Mouse (Mus musculus) adrenal gland, adult (tissue): Measurements from ENCODE around the gene Irf3.
"Not testable (repeated sequence)": the region's sequence is repeated elsewhere in the genome, so short reads cannot be mapped to it uniquely, and the experiment has no call there.

ENCODE experiments used
- DNase-seq, 2 experiments: peaks; one replicate each; pipeline ENCODE4 v3.0.0; 2022 to 2023; ENCODE audit warnings: low spot score in 1 of 2; ENCODE audit not compliant: inconsistent age in 2 of 2

The Irf3 gene

DNA sequence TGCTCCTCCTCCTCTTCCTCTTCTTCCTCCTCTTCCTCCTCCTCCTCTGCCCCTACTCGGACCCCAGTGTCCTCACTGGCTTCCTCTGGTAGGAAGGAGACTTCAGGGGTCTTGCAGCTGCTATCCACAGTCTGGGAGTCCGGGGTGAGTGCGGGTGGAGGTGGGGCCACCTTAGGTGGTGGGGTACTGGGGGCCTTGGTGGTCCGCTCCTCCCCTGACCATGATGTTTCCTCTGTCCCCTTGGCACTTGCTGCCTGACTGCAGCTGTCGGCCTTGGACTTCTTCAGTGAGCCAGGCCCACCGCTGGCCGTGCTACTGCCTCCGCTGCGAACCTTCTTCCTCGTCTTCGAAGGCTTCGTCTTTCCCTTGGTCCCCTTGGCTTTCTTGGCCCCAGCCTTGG, 9.1 kb downstream of the Irf3 start:
- no peak for DNase-seq

DNA sequence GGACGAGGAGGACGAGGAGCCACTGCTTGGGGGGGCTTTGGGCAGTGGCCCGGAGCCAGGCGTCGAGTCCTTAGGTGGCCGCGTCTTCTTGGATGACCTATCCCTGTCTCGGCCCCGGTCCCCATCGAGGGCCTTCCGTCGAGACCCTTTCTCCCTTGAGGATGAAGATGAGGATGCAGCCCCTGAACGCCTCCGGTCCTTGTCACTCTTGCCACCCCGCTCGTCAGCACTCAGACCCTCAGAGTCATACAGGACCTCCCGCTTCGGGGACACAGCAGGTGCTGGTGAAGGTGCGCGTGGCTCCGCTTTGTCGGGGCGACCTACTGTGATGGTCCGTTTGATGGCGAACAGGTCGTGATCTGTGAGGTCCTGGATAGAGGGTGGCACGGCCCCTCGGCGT, 9.7 kb downstream of the Irf3 start:
- no peak for DNase-seq

DNA sequence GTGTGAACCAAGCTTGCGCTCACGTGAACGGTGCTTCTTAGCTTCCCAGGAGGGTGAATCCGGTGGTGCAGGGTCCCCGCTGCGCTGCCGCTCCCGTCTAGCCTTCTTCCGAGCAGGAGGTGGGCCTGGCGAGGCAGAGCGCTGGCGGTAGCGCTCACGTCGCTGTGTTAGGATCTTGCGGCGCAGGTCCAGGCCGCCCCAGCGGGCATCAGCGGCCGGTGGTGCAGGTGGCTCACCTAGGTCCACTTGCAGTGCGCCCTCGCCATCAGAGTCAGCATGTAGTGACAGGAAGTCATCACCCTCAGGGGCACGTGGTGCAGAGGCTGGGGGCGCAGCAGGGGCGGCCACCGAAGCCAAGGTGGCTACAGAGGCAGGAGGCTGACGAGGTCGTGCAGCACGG, 10.4 kb downstream of the Irf3 start:
- DNase-seq, result no peak

DNA sequence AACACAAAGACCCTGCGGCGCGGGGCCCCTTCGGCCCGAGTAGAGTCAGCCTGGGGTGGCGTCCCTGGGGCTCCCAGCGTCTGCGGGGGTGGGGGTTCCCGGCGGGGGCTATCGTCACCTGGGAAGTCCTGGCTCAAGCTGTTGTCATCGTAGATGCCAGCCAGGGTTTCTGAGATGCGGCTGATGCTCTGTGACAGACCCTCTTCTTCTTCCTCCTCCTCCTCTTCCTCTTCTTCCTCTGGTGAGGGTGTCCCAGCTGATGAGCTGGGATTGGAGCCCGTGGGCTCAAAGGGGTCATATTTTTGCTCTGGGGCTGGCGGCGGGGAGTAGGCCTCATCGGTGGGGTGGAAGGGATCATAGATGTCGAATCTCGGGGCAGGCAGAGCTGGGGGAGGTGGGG, 11.0 kb downstream of the Irf3 start:
- no peak for DNase-seq

DNA sequence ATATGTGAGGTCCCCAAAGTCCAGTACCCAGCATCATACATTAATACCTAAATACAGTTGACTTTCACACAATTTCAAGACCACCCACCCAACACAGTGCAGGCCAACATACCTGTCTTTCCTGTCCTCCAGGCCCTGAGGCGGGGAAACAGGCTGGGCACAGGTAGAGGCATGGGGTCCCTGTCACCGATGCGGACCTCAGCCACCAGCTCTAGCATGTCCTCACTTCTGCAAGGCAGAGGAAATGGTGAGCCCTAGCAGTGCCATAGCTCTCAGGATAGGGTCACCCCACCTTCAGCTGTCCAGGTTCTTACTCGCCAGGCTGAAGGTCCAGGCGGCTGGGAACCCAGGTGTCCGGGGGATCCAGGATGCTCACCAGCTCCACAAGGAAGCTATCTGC, 14.6 kb downstream of the Irf3 start:
- DNase-seq, result no peak

DNA sequence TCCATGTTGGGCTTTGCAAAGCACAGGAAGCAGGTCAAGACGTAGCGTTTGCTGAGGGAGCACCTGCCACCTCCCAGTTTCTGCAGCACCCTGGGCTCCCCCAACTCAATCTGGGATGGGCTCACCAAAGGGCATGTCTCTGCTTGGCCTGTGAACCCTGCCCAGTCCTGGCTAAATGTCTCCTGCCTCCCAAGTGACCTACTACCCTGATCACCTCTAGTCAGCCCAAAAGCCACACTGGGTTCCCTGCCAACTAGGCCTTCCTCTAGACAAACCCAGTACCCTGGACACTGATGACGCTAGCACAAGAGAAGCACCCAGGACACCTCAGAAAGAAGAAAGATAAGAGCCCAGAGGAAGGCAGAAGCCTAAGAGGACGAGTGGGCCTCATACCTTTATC, 15.4 kb downstream of the Irf3 start:
- peak in 1 of 2 experiments; percentile 54 for DNase-seq

DNA sequence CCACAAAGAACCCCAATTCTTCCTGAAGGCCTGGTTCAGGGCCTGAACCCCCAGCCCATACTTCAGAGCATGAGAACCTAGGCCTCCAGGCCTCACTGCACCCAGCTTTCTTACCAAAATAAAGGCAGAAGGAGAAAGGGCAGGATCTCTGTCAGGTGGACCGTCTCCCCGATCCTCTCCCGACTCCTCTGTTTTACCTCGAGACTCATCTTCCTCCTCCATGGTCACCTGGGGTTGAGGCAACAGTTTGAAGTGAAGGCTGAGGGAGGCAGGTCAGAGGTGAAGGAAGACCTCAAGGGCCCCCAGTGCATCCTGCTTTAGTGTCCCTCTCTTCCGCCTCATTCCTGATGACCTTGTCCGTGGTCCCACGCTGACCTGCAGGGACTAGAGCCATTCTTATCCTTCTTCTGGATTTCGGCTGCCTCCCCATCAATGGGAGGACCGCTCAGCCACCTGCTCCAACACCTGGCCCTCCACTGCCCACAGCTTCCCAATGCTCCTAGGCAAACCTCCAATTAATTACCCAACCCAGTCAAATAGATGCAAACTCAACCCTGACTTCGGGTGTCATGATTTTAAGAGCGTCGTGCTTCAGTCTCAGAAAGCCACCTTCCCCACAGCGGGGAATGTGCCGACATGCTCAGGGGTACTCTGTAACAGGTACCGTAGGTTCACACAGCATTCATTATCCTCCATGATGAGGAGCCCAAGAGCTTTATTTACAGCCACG, 16.1 kb downstream of the Irf3 start:
- DNase-seq, result no peak

DNA sequence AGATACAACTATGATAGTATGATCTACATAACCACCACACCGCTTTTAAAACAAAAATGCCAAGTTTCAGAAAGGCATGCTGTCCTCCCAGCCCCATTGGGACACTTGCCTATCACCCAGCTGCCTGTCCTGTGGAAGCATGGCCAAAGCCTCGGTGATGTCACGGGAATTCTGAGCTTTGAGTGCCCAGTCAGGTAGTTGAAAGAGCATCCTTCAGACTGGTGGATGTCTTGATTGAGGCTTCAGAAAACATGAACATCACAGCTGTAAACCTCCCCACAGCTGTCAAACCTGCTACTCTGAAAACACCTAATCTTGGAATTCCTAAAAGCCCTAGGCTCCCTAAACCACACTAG, 16.6 kb downstream of the Irf3 start:
- DNase-seq, result no peak

DNA sequence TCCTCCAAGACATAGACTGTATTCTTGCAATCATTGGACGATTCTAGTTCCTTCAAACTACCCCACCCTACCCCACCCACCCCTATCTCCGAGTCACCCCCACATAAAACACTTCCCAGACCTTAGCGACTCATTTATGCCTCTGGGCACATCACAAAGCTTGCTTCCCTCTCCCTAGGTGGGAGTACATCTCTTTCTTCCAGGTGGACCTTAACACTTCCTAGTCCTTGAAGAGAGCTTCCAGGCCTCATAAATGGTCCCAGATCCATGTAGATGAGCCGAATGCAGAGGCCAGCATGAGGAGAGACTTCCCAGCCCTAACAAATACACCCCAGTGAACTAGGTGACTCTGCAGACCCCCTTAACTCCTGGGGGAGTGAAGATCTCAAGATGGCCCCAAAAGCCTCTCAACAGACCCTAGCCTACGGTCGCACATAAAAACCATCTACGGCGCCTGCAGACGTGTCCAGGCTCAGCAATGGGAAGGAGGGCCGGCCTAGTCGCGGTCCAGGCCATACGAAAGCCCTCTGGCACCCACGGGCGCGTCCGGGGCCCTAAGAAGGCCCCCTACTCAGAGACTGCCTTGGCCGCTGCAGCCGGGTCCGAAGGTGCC, 18.0 kb downstream of the Irf3 start:
- no peak for DNase-seq

DNA sequence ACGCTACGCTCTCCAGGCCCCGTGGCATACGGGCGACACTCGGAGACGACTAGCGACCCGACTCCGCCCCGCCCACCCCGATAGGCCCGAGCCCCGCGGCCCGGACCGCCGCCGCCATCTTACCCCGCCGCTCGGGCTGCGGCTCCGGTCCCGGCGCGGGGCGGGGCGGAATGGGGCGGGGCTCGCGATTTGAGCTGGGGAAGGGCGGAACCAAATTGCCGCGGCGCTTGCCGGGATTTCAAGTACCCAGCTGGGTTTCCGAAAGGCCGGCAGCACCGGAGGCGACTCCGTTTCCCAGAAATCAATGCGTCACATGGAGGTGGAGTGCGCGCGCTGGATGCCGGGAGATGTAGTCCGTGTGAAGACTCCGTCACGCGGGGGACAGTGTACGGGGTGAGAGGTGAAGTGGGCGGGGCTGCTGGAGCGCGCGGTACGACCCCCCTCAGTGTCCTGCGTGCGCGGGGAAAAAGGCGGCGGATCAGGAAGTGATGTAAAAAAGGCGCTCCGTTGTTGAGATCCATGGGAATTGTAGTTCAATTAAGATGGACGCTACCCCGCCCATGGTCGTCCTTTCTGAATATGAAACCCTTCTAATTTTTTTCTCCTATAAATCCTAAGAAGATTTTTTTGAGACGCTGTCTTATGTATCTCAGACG, 18.6 kb downstream of the Irf3 start, which contains the start of gene Scaf1:
Gene Scaf1 (minus strand): TSS at position 407 of the 656 bp plus-strand sequence.
- DNase-seq, result peak; percentile 100

DNA sequence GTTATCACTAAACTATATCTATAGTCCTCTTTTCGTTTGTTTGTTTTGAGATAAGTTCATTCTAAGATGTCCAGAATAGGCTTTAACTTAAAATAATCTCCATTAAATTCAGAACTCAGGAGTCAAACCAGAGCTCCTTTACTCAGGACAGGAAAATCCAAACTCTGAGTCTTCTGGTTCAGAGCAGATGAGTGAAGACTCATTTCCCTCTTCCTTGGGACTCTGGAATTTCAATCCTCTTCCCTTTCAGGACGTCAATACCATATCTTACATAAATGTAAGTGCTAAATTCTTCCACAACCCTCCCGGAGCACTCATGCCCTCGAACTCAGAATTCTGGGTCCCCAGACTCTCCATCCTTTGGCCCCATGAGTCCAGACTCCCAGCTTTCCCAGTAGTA, 19.3 kb downstream of the Irf3 start:
- DNase-seq, result no peak

DNA sequence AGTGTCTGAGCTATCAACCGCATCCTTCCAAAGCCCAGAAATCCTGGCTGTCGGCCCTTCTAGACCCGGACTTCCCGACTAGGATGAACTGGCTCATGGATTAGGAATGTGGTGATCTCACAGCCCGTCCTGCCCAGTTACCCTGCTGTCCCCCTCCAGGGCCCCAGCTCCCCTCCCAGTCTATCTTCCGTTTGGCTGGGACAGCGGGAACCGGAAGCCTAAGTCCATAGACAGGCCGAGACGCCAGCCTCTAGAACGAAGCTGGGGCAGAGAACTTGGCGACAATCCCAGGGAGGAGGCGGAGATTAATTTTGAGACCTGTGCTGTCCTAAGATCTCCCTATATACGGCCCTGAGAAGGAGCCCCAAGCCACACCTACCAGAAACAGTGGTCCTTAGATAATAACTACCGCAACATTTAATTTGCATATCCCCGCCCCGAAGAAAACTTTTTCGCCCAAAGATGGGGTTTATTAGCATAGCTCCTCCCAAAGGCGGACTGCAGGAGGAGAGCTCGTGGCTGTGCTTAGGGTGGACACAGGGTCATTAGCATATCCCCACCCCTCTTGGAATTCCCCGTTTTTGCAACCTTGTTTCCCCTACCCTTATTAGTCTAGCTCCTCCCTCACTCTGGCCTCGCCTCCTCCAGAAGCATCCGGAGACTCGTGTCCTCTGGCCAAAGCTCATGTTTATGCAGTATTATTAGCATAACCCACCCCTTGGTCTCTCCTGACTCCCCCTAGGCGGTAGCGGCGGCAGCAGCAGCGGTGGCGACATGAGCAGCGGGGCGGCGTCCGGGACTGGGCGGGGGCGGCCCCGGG, 20.0 kb downstream of the Irf3 start, which contains the start of gene Rras:
Gene Rras (plus strand): TSS at position 720 of the 820 bp plus-strand sequence.
- peak; percentile 96 to 98 for DNase-seq

DNA sequence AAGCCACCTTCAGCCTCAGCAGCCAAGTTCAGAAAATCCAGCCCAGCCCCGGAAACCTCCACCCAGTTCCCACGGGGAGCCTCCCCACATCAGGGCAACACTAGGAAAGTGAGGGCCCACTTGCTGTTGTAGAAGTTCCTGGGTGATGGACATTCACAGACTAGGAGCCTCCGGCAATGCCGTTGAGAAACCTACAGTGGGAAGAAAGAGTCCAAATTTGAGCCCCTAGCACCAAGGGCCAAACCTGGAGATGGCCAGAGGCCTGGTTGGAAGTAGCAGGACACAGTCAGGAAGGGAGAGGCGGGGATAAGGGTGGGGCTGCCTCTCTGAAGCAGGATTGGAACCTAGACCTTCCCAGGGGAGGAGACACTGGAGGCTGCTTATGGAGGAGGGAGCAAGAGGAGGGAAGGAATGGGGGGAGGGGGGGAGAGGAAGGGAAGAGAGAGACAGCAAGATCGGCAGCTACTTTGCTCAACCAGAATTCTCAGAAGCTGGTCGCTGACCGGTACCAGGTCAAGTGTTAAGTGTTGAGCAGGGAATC, 21.7 kb downstream of the Irf3 start:
- peak; percentile 81 to 90 for DNase-seq

DNA sequence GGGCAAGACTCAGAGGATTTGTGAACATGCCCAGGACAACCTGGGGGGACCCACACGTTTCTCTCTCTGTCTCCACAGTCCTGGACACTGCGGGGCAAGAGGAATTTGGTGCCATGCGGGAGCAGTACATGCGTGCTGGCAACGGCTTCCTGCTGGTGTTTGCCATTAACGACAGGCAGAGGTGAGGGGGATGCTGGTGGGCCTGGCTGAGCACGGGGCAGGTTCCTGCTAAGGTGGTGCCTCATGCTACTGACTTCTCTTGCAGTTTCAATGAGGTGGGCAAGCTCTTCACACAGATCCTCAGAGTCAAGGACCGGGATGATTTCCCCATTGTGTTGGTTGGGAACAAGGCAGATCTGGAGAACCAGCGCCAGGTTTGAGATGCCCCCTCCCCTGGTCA, 22.8 kb downstream of the Irf3 start:
- DNase-seq, result peak in 1 of 2 experiments; percentile 50

DNA sequence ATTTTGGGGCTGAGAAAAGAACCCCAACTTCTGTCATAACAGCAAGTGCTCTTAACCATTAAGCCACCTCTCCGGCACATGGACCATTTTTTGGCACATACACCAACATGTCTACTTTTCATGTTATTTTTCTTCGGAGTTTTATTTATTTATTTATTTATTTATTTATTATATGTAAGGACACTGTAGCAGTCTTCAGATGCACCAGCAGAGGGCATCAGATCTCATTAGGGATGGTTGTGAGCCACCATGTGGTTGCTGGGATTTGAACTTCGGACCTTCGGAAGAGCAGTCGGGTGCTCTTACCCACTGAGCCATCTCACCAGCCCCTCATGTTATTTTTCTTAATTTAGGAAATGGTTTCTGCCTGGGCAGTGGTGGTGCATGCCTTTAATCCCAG, 26.3 kb downstream of the Irf3 start:
- DNase-seq, result not testable (repeated sequence)

DNA sequence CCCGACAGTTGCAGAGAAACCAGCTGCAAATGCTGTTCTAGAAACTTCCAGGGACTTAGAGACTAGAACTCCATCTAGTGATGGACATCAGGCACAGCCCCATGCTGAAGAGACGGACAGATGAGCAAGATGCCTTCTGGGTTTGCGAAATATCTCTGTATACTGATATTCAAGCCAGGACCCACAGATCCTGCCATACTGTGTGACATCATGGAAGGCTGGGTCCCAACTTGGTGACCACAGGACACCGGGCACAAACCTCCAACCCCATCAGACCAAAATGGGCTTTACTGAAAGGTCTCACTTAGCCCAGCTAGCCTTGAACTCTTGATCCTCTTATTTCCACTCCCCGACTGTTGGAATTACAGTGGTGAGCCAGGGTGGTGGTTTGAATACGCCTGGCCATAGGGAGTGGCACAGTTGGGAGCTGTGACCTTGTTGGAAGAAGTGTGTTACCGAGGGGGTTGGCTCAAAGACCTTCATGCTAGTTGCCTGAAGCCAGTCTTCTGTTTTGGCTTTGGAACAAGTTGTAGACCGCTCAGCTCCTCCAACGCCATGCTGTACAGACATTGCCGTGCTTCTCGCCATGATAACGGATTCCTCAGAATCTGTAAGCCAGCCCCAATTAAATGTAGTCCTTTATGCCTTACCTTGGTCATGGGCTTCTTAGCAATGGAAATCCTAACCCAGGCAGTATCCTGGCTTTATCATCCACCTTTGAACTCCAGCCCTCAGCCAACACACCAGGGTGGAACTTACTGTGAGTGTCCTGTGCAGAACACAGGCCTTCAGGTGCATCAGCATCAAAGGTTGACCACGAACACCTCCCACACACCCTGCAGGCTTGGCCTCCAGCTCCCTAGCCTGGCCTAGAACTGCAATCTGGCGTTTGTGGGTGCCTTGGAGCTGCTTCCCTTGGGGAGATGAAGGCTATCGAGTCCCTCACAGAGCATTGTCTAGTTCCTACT, 27.1 kb downstream of the Irf3 start:
- DNase-seq, result peak in 1 of 2 experiments; percentile 74

DNA sequence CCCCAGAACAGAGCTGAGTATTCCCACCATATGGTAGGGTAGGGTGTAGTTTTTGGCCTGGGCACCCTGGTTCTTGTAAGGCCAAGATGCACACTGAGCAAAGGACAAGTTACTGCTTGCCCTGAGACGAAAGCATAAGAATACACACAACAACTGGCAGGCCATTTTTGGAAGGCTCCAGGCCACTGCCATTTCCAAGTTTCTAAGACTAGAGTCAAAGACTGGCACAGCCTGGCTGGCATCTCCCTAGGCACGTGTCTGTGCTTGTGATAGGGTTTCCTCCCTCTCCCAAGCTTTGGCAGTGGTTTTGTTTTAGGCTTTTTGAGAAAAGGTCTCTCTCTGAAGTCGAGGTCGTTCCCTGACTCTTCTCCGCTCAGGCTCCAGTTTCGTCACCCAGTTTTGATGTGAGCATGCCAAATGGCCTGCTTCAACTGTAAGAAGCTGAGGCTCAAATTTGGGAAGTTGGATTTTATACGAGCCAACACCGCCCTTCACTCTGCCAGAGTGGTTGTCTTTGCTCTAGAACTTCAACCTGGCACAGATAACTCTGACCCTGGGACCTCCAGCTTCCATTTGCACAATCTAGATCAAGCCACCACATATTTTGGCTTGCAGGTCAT, 28.3 kb downstream of the Irf3 start:
- DNase-seq, result peak; percentile 76 to 91

DNA sequence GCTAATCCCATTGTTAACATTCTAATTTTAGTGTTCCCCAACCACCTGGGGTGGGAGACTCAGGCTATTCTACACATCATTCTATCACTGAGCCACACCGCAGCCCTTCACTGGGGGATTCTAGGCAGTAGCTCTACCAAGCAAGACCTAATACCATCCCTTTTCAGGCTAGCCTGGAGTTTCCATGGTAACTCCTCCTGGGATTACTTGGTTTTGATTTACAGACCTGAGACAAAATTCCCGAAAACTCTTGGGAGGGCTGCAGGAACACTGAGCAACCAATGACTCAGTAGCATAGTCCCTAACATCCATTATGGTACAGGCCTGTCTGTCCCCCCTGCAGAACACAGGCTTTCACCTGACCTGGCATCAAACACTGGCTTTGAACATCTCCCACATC, 28.8 kb downstream of the Irf3 start:
- DNase-seq, result no peak

DNA sequence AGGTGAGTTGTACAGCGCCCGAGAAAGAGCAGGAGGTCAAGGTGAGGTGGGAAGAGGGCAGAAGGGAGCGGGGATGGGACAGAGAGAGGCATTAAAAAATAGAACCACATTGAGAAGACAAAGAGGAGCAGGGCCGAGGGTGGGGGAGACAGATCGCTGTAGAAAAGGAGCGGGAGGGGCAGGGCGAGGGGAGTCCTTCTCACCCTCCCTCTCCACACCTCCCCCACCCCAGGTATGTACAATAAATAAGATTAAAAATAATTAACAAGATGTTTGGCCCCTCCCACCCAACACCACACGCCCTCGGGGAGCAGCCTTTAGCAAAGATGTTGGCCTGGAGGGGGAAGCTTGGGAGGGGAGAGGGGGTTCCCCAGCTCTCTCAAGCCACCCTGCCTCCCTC, 30.3 kb downstream of the Irf3 start:
- DNase-seq, result no peak

DNA sequence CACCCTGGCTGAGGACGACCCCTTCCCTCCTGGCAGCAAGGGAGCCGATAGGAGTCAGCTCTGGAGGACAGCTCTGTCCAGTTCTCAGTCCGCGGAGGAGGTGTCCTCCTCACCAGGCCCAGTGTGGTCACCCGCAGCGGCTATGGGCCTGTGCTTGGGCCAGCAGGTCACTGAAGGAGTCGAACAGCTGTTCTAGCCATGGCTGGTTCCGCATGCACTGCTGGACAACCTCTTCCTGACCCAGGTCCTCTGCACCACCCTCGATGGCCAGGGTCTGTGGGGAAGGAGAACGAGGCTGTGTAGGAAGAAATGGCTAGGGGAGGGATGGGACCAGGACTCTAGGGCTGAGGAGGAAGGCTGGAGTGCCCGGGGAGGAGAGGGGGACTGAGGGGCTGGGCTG, 30.9 kb downstream of the Irf3 start:
- no peak for DNase-seq
